Mouse (Mus musculus) CH12.LX (cell line): ENCODE measurements around the gene Deup1.

Source experiments
- BHLHE40 ChIP-seq: IDR thresholded peaks from 2 replicates; pipeline ENCODE4 v1.6.1; 2011; ENCODE audit warnings: mild to moderate bottlenecking, low read depth, low read length, improper control_type of control experiment
- CTCF ChIP-seq, 2 experiments: IDR thresholded peaks in 1 of 2; conservative IDR thresholded peaks in 1 of 2; 2 replicates each; pipeline ENCODE4 v1.5.1; 2011 to 2012; ENCODE audit warnings: low read depth in 2 of 2, low read length in 2 of 2, improper control_type of control experiment in 1 of 2, inconsistent platforms in 1 of 2, mild to moderate bottlenecking in 1 of 2, moderate library complexity in 1 of 2
- GABPA ChIP-seq: IDR thresholded peaks from 2 replicates; pipeline ENCODE4 v1.6.1; 2012; ENCODE audit warnings: low read depth, low read length, improper control_type of control experiment, inconsistent platforms; ENCODE audit not compliant: insufficient replicate concordance
- MAX ChIP-seq: IDR thresholded peaks from 2 replicates; pipeline ENCODE4 v1.6.1; 2011; ENCODE audit warnings: low read length, improper control_type of control experiment
- POLR2A ChIP-seq: IDR thresholded peaks from 2 replicates; pipeline ENCODE4 v1.6.1; 2011; ENCODE audit warnings: low read depth, mild to moderate bottlenecking, improper control_type of control experiment, low read length
- SMC3 ChIP-seq: IDR thresholded peaks from 2 replicates; pipeline ENCODE4 v1.6.1; 2011; ENCODE audit warnings: low read depth, low read length, improper control_type of control experiment
- USF1 ChIP-seq: IDR thresholded peaks from 2 replicates; pipeline ENCODE4 v1.6.1; 2014; ENCODE audit warnings: low read depth, mild to moderate bottlenecking, inconsistent platforms, low read length, improper control_type of control experiment
- ZC3H11A ChIP-seq: IDR thresholded peaks from 2 replicates; pipeline ENCODE4 v1.6.1; 2012; ENCODE audit warnings: low read depth, mild to moderate bottlenecking, inconsistent platforms, low read length, improper control_type of control experiment
- ZNF384 ChIP-seq: IDR thresholded peaks from 2 replicates; pipeline ENCODE4 v1.6.1; 2012; ENCODE audit warnings: low read depth, low read length, improper control_type of control experiment, inconsistent platforms

- TF ChIP-seq USF1 (no peak), CTCF (conservative IDR thresholded peaks at IDR 0.05 in 1 of 2, IDR thresholded peaks at IDR 0.05 in 1 of 2; ENCODE audit: low read depth in 2 of 2, low read length in 2 of 2) (peak; percentile 50 to 51), ZC3H11A (no peak), ZNF384 (no peak), GABPA (no peak), SMC3 (peak; percentile 47), POLR2A (no peak), BHLHE40 (no peak), MAX (no peak)
Observed at GRCm38 (mm10) chr9:15609280-15609930, 18.3 kb downstream of the Deup1 start.
